Mouse (Mus musculus): ENCODE data around the gene Socs5. TPM values are rescaled to one million over a fixed set of nuclear protein-coding genes. Genes with fewer than 3 reads are reported as not detected.
A peak's percentile ranks its signal among the peaks of the same experiment; 100 is the strongest.

Socs5 gene
- polyA plus RNA-seq, 1 experiment from 2014 or later = 3.9 TPM

DNA sequence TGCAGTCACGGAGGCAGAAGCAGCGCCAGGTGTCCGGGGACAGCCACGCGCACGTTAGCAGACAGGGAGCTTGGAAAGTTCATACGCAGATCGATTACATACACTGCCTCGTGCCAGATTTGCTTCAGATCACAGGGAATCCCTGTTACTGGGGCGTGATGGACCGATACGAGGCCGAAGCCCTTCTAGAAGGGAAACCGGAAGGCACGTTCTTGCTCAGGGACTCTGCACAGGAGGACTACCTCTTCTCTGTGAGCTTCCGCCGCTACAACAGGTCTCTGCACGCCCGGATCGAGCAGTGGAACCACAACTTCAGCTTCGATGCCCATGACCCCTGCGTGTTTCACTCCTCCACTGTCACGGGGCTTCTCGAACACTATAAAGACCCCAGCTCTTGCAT is 27.2 kb downstream of the Socs5 start:
- Histone ChIP-seq H3K9ac (ENCODE audit: low read depth, low read length) (no peak overlapping the region), H3K27ac (ENCODE audit: low read depth, low read length) (no peak overlapping the region), H3K27me3 (replicated peaks; ENCODE audit: control insufficient read depth, insufficient read depth, low read length) (no peaks in the 10 kb centered on the region), H3K36me3 (ENCODE audit: control insufficient read depth, insufficient read depth) (peaks cover 3% of the 10 kb centered on the region; the same call in 1 of the 2 replicates), H3K4me1 (replicated peaks; ENCODE audit: control insufficient read depth, insufficient read depth, low read length) (no peaks in the 10 kb centered on the region), H3K9me3 (ENCODE audit: control insufficient read depth) (no peaks in the 10 kb centered on the region), H3K4me3 (ENCODE audit: low read depth, low read length) (no peak overlapping the region), H3K4me2 (replicated peaks; ENCODE audit: low read depth) (no peak overlapping the region)
- ATAC-seq = no peak
- TF ChIP-seq CTCF (IDR thresholded peaks at IDR 0.05; ENCODE audit: low read depth) = no peak
- 94% methylated on average over 24 of the region's 24 CpGs for WGBS

DNA sequence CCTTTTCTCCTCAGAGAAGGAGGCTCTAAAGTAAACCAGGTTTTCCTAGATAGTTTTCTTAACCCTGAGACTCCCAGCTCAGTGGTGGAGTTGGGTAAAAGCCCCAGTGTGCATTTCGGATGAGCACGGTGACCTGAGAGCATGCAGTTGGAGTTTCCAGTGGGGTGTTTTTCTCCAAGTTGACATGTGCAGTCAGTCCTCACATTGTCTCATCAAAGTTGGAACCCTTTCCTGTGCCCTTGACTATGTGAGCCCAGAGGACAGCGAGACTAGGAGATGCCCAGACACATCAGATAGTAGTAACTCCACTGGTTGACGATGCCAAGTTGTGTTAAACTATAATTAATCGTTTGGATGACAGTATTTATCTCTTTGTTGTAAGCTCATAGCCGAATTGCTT is 28.3 kb downstream of the Socs5 start:
- no peak overlapping the region for H3K27ac ChIP-seq (ENCODE audit: low read depth, low read length)
- TF ChIP-seq CTCF (IDR thresholded peaks at IDR 0.05; ENCODE audit: low read depth) = no peak
- no peaks in the 10 kb centered on the region for H3K4me1 ChIP-seq (replicated peaks; ENCODE audit: control insufficient read depth, insufficient read depth, low read length)
- H3K4me2 ChIP-seq (replicated peaks; ENCODE audit: low read depth) = no peak overlapping the region
- H3K9ac ChIP-seq (ENCODE audit: low read depth, low read length) = no peak overlapping the region
- no peak overlapping the region for H3K4me3 ChIP-seq (ENCODE audit: low read depth, low read length)
- ATAC-seq = no peak
- WGBS = 84% methylated on average over 6 of the region's 6 CpGs
- no peaks in the 10 kb centered on the region for H3K27me3 ChIP-seq (replicated peaks; ENCODE audit: control insufficient read depth, insufficient read depth, low read length)
- H3K36me3 ChIP-seq (ENCODE audit: control insufficient read depth, insufficient read depth) = peaks cover 3% of the 10 kb centered on the region; the same call in 1 of the 2 replicates
- H3K9me3 ChIP-seq (ENCODE audit: control insufficient read depth) = no peaks in the 10 kb centered on the region

GRCm38 (mm10) chr17:87141188-87141935 is 33.9 kb downstream of the Socs5 start:
- Histone ChIP-seq H3K9ac (ENCODE audit: low read depth, low read length) (no peak overlapping the region), H3K4me3 (ENCODE audit: low read depth, low read length) (no peak overlapping the region), H3K27me3 (replicated peaks; ENCODE audit: control insufficient read depth, insufficient read depth, low read length) (no peaks in the 10 kb centered on the region), H3K4me2 (replicated peaks; ENCODE audit: low read depth) (no peak overlapping the region), H3K4me1 (replicated peaks; ENCODE audit: control insufficient read depth, insufficient read depth, low read length) (no peaks in the 10 kb centered on the region), H3K36me3 (ENCODE audit: control insufficient read depth, insufficient read depth) (no peaks in the 10 kb centered on the region), H3K9me3 (ENCODE audit: control insufficient read depth) (no peaks in the 10 kb centered on the region), H3K27ac (ENCODE audit: low read depth, low read length) (no peak overlapping the region)
- WGBS = 86% methylated on average over 9 of the region's 9 CpGs
- ATAC-seq = no peak
- no peak for TF ChIP-seq CTCF (IDR thresholded peaks at IDR 0.05; ENCODE audit: low read depth)

DNA sequence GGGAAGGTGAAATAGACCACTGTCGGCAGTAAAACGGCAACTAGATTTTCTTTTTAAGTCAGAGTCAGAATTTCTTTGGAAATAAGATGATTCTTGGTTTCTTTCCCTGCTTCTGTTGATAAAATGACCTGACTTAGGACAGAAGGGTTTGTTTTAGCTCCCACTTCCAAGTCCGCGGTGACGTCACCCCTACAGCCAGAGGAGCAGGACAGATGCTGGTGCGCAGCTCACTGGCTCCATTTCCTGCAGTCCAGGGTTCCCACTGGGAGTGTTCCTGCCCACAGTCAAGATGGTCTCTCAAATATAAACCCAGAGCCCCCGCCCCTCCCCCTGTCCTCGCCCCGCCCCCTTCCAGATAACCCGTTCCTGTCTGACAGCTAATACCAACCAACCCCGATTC is 34.8 kb downstream of the Socs5 start:
- ATAC-seq = 0 out of 2 replicates have a peak, but pooled peaks have one; percentile 51
- H3K27me3 ChIP-seq (replicated peaks; ENCODE audit: control insufficient read depth, insufficient read depth, low read length) = no peaks in the 10 kb centered on the region
- H3K4me2 ChIP-seq (replicated peaks; ENCODE audit: low read depth) = peak overlapping the region; percentile 43
- no peak for TF ChIP-seq CTCF (IDR thresholded peaks at IDR 0.05; ENCODE audit: low read depth)
- 40% methylated on average over 11 of the region's 11 CpGs for WGBS
- no peaks in the 10 kb centered on the region for H3K9me3 ChIP-seq (ENCODE audit: control insufficient read depth)
- no peaks in the 10 kb centered on the region for H3K4me1 ChIP-seq (replicated peaks; ENCODE audit: control insufficient read depth, insufficient read depth, low read length)
- no peaks in the 10 kb centered on the region for H3K36me3 ChIP-seq (ENCODE audit: control insufficient read depth, insufficient read depth)
- no peak overlapping the region for H3K4me3 ChIP-seq (ENCODE audit: low read depth, low read length)
- no peak overlapping the region for H3K27ac ChIP-seq (ENCODE audit: low read depth, low read length)
- no peak overlapping the region for H3K9ac ChIP-seq (ENCODE audit: low read depth, low read length)

GRCm38 (mm10) chr17:87143186-87143585 is 35.7 kb downstream of the Socs5 start:
- 51% methylated on average over 14 of the region's 14 CpGs for WGBS
- Histone ChIP-seq H3K27me3 (replicated peaks; ENCODE audit: control insufficient read depth, insufficient read depth, low read length) (no peaks in the 10 kb centered on the region), H3K9ac (ENCODE audit: low read depth, low read length) (no peak overlapping the region), H3K9me3 (ENCODE audit: control insufficient read depth) (no peaks in the 10 kb centered on the region), H3K36me3 (ENCODE audit: control insufficient read depth, insufficient read depth) (no peaks in the 10 kb centered on the region), H3K27ac (ENCODE audit: low read depth, low read length) (no peak overlapping the region), H3K4me1 (replicated peaks; ENCODE audit: control insufficient read depth, insufficient read depth, low read length) (no peaks in the 10 kb centered on the region), H3K4me2 (replicated peaks; ENCODE audit: low read depth) (no peak overlapping the region), H3K4me3 (ENCODE audit: low read depth, low read length) (no peak overlapping the region)
- no peak for ATAC-seq
- no peak for TF ChIP-seq CTCF (IDR thresholded peaks at IDR 0.05; ENCODE audit: low read depth)

- no peak overlapping the region for H3K4me3 ChIP-seq (ENCODE audit: low read depth, low read length)
- 76% methylated on average over 8 of the region's 8 CpGs for WGBS
- H3K4me2 ChIP-seq (replicated peaks; ENCODE audit: low read depth) = no peak overlapping the region
- no peaks in the 10 kb centered on the region for H3K4me1 ChIP-seq (replicated peaks; ENCODE audit: control insufficient read depth, insufficient read depth, low read length)
- no peak overlapping the region for H3K27ac ChIP-seq (ENCODE audit: low read depth, low read length)
- H3K9me3 ChIP-seq (ENCODE audit: control insufficient read depth) = no peaks in the 10 kb centered on the region
- H3K36me3 ChIP-seq (ENCODE audit: control insufficient read depth, insufficient read depth) = no peaks in the 10 kb centered on the region
- H3K9ac ChIP-seq (ENCODE audit: low read depth, low read length) = no peak overlapping the region
- ATAC-seq = no peak
- no peak for TF ChIP-seq CTCF (IDR thresholded peaks at IDR 0.05; ENCODE audit: low read depth)
- H3K27me3 ChIP-seq (replicated peaks; ENCODE audit: control insufficient read depth, insufficient read depth, low read length) = no peaks in the 10 kb centered on the region
Measured at GRCm38 (mm10) chr17:87146415-87147021, 39.0 kb downstream of the Socs5 start.
